Mouse (Mus musculus) MEL (cell line): ENCODE data around the gene Ugt1a2. TPM values are rescaled to one million over a fixed set of nuclear protein-coding genes. Genes with fewer than 3 reads are reported as not detected.

ENCODE experiments used
- DNase-seq: peaks from one replicate; pipeline ENCODE4 v3.0.0; 2011; ENCODE audit warnings: low read depth, low spot score
- H3K27ac ChIP-seq: 2 replicates; pipeline ENCODE4 v1.5.1; 2012; ENCODE audit warnings: low read depth, mild to moderate bottlenecking, control low read depth, low read length, moderate library complexity; ENCODE audit not compliant: control insufficient read depth
- H3K27me3 ChIP-seq, 2 experiments: fragments of 150-350 bp in 1 of 2; sonication (generic) in 1 of 2; 2 replicates each; pipeline ENCODE4 v1.6.1; 2012; ENCODE audit warnings: low read length in 2 of 2, mild to moderate bottlenecking in 2 of 2, improper control_type of control experiment in 1 of 2, moderate library complexity in 1 of 2; ENCODE audit not compliant: insufficient read depth in 2 of 2, control insufficient read depth in 1 of 2
- H3K36me3 ChIP-seq, 2 experiments: 2 replicates each; pipeline ENCODE4 v1.6.1; 2012 to 2014; ENCODE audit warnings: low read length in 2 of 2, improper control_type of control experiment in 1 of 2, inconsistent platforms in 1 of 2, mild to moderate bottlenecking in 1 of 2; ENCODE audit not compliant: insufficient read depth in 2 of 2, control insufficient read depth in 1 of 2
- H3K4me1 ChIP-seq, 2 experiments: fragments of 150-350 bp in 1 of 2; sonication (generic) in 1 of 2; 2 replicates each; pipeline ENCODE4 v1.6.1; 2012; ENCODE audit warnings: low read length in 2 of 2, improper control_type of control experiment in 1 of 2, mild to moderate bottlenecking in 1 of 2; ENCODE audit not compliant: insufficient read depth in 2 of 2, control insufficient read depth in 1 of 2
- H3K4me3 ChIP-seq, 2 experiments: fragments of 150-350 bp in 1 of 2; sonication (generic) in 1 of 2; 2 replicates each; pipeline ENCODE4 v1.5.1; 2012; ENCODE audit warnings: low read depth in 2 of 2, low read length in 2 of 2, mild to moderate bottlenecking in 2 of 2, moderate library complexity in 2 of 2, control low read depth in 1 of 2, improper control_type of control experiment in 1 of 2; ENCODE audit not compliant: control insufficient read depth in 1 of 2, insufficient read depth in 1 of 2
- H3K79me2 ChIP-seq: 2 replicates; pipeline ENCODE4 v1.6.1; 2012; ENCODE audit warnings: mild to moderate bottlenecking, low read length, moderate library complexity; ENCODE audit not compliant: control insufficient read depth, poor library complexity, insufficient read depth
- H3K9ac ChIP-seq: 2 replicates; pipeline ENCODE4 v1.6.1; 2012; ENCODE audit warnings: low read depth, mild to moderate bottlenecking, control low read depth, low read length, moderate library complexity; ENCODE audit not compliant: control insufficient read depth, poor library complexity, severe bottlenecking
- H3K9me3 ChIP-seq: fragments of 150-350 bp; sonication (generic); replicated peaks from 2 replicates; pipeline ENCODE4 v1.6.1; 2012; ENCODE audit warnings: mild to moderate bottlenecking, low read length, improper control_type of control experiment, moderate library complexity; ENCODE audit not compliant: insufficient read depth
- BHLHE40 ChIP-seq: IDR thresholded peaks from 2 replicates; pipeline ENCODE4 v1.6.1; 2012; ENCODE audit warnings: low read depth, mild to moderate bottlenecking, inconsistent platforms, low read length, improper control_type of control experiment, borderline replicate concordance
- CHD1 ChIP-seq: IDR thresholded peaks from 2 replicates; pipeline ENCODE4 v1.6.1; 2012; ENCODE audit warnings: low read depth, mild to moderate bottlenecking, inconsistent platforms, low read length, improper control_type of control experiment
- CTCF ChIP-seq, 3 experiments: IDR thresholded peaks in 2 of 3; conservative IDR thresholded peaks in 1 of 3; 2 replicates each; pipeline ENCODE4 v1.5.1; 2011 to 2012; ENCODE audit warnings: low read length in 3 of 3, low read depth in 2 of 3, mild to moderate bottlenecking in 2 of 3, improper control_type of control experiment in 1 of 3, inconsistent platforms in 1 of 3, mixed read lengths in 1 of 3, moderate library complexity in 1 of 3; ENCODE audit not compliant: control insufficient read depth in 1 of 3, insufficient read depth in 1 of 3, poor library complexity in 1 of 3, severe bottlenecking in 1 of 3
- ELF1 ChIP-seq: IDR thresholded peaks from 2 replicates; pipeline ENCODE4 v1.6.1; 2014; ENCODE audit warnings: low read depth, mild to moderate bottlenecking, inconsistent platforms, low read length, improper control_type of control experiment, moderate library complexity
- EP300 ChIP-seq, 2 experiments: IDR thresholded peaks; 2 replicates each; pipeline ENCODE4 v1.6.1; 2011; ENCODE audit warnings: improper control_type of control experiment in 2 of 2, low read length in 2 of 2, low read depth in 1 of 2, mild to moderate bottlenecking in 1 of 2
- ETS1 ChIP-seq: IDR thresholded peaks from 2 replicates; pipeline ENCODE4 v1.6.1; 2012; ENCODE audit warnings: low read depth, mild to moderate bottlenecking, inconsistent platforms, low read length, improper control_type of control experiment, moderate library complexity
- GATA1 ChIP-seq: IDR thresholded peaks from 2 replicates; pipeline ENCODE4 v1.6.1; 2011; ENCODE audit warnings: low read depth, low read length, improper control_type of control experiment
- HCFC1 ChIP-seq: IDR thresholded peaks from 2 replicates; pipeline ENCODE4 v1.6.1; 2012; ENCODE audit warnings: low read depth, mild to moderate bottlenecking, inconsistent platforms, low read length, improper control_type of control experiment, moderate library complexity
- MAFK ChIP-seq: IDR thresholded peaks from 2 replicates; pipeline ENCODE4 v1.6.1; 2011; ENCODE audit warnings: low read depth, mild to moderate bottlenecking, low read length, improper control_type of control experiment, borderline replicate concordance
- MEF2A ChIP-seq: IDR thresholded peaks from 2 replicates; pipeline ENCODE4 v1.6.1; 2014; ENCODE audit warnings: low read depth, mild to moderate bottlenecking, inconsistent platforms, low read length, improper control_type of control experiment; ENCODE audit not compliant: poor library complexity, insufficient replicate concordance, severe bottlenecking; ENCODE audit errors: extremely low read depth
- MXI1 ChIP-seq: IDR thresholded peaks from 2 replicates; pipeline ENCODE4 v1.6.1; 2011; ENCODE audit warnings: mild to moderate bottlenecking, low read depth, low read length, improper control_type of control experiment
- MYB ChIP-seq: IDR thresholded peaks from 2 replicates; pipeline ENCODE4 v1.6.1; 2011; ENCODE audit warnings: mild to moderate bottlenecking, low read depth, low read length, improper control_type of control experiment
- NELFE ChIP-seq: IDR thresholded peaks from 2 replicates; pipeline ENCODE4 v1.6.1; 2011; ENCODE audit warnings: low read depth, low read length, improper control_type of control experiment
- NRF1 ChIP-seq: IDR thresholded peaks from 2 replicates; pipeline ENCODE4 v1.6.1; 2014; ENCODE audit warnings: low read depth, mild to moderate bottlenecking, inconsistent platforms, low read length, improper control_type of control experiment, moderate library complexity; ENCODE audit not compliant: poor library complexity, insufficient read depth, severe bottlenecking
- POLR2AphosphoS5 ChIP-seq: IDR thresholded peaks from 2 replicates; pipeline ENCODE4 v1.6.1; 2012; ENCODE audit warnings: low read depth, borderline replicate concordance, mild to moderate bottlenecking, inconsistent platforms, low read length, moderate library complexity, mixed read lengths
- TAL1 ChIP-seq: IDR thresholded peaks from 2 replicates; pipeline ENCODE4 v1.6.1; 2012; ENCODE audit warnings: mild to moderate bottlenecking, inconsistent platforms, low read length, moderate library complexity, mixed read lengths
- TBP ChIP-seq: IDR thresholded peaks from 2 replicates; pipeline ENCODE4 v1.8.0; 2011; ENCODE audit warnings: low read depth, low read length, improper control_type of control experiment
- USF1 ChIP-seq: IDR thresholded peaks from 2 replicates; pipeline ENCODE4 v1.6.1; 2014; ENCODE audit warnings: low read depth, mild to moderate bottlenecking, inconsistent platforms, low read length, improper control_type of control experiment, moderate library complexity
- ZKSCAN1 ChIP-seq: IDR thresholded peaks from 2 replicates; pipeline ENCODE4 v1.6.1; 2012; ENCODE audit warnings: low read depth, mild to moderate bottlenecking, inconsistent platforms, low read length, improper control_type of control experiment, moderate library complexity
- polyA plus RNA-seq, 2 experiments: library from polyadenylated mRNA; stranded (reverse) in 1 of 2; unstranded in 1 of 2; fragments of >175 nt in 1 of 2; fragments of >200 nt in 1 of 2; gene quantifications; 2 replicates each; pipeline versions ENCODE4 v1.2.1 to v1.2.4; 2012; ENCODE audit warnings: low replicate concordance in 2 of 2, low read depth in 1 of 2; ENCODE audit not compliant: insufficient read length in 2 of 2, insufficient read depth in 1 of 2, missing spikeins in 1 of 2
- total RNA-seq: library from RNA; depleted of rRNA; stranded (reverse); fragments of 300-350 nt; gene quantifications from 2 replicates; pipeline ENCODE4 v1.2.3, GENCODE M21; 2012

Gene Ugt1a2
- total and polyA plus RNA-seq, 3 experiments, result not detected

DNA sequence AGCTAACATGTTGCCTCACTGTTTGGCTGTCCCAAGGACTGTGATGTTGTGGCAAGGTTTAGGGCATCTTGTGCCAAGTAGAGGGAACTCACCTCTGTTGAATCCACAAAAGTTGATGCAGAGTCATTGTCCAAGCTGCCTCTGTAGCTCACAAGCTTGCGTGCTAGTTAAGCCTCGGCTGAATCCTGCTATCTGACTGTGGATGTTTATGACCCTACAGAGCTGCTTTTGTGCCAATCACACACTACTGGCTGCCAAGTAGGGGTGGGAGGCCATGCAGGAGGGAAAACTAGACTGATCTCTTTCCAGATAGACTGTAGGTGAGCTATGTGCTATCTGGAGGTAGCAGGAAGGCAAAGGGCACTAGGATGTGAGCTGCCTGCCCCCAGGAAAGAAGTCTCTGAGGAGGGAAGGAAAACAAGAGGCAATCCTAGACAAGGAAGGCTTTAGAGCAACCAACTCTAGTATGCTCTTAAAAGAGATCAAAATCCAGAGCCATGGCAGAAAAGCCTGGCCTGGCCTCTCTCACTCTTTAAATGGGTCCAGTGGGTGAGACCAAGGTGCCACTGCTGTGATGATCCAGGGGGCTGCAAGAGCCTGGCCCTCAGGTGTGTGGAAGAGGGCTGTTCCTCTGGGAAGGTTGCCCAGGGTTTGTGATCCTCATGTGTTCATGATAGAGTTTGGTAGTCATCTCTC, 13.5 kb downstream of the Ugt1a2 start:
- no peak overlapping the region for H3K9ac ChIP-seq
- H3K79me2 ChIP-seq, result no peaks in the 10 kb centered on the region
- H3K4me1 ChIP-seq, result no peaks in the 10 kb centered on the region
- peak; percentile 13 for DNase-seq
- no peaks in the 10 kb centered on the region for H3K36me3 ChIP-seq
- H3K9me3 ChIP-seq, result no peaks in the 10 kb centered on the region
- H3K27me3 ChIP-seq, result no peaks in the 10 kb centered on the region
- TF ChIP-seq TAL1, result 0 out of 2 replicates have a peak, but pooled peaks have one; percentile 18
- TF ChIP-seq CHD1, result no peak
- H3K27ac ChIP-seq, result no peak overlapping the region
- H3K4me3 ChIP-seq, result no peak overlapping the region

DNA sequence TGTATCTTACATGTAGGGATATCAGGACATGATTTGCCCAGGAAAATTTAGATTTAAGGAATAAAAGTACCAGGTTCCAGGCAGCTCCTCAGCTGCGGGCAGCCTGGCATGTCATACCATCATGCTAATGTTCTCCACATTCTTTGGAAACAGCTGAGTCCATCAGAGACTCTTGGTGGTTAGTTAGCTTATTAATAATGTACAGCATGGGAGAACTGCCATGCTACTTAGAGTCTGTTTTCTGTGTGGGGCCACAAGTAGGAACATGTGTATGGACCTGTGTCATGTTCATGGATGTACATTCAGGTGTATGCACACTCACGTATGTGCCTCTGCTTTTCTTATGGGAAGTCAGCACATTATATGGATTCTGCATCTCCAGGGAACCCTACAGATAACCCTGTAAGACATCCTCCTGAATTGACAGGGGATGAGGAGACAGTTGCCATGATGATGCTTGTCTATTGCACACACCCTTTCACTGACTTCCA, 14.1 kb downstream of the Ugt1a2 start:
- Histone ChIP-seq H3K4me3 (no peak overlapping the region), H3K4me1 (no peaks in the 10 kb centered on the region), H3K27ac (no peak overlapping the region), H3K36me3 (no peaks in the 10 kb centered on the region), H3K27me3 (no peaks in the 10 kb centered on the region), H3K9ac (no peak overlapping the region), H3K9me3 (no peaks in the 10 kb centered on the region), H3K79me2 (no peaks in the 10 kb centered on the region)
- TF ChIP-seq CTCF (IDR thresholded peaks at IDR 0.05 in 2 of 3, conservative IDR thresholded peaks at IDR 0.05 in 1 of 3; ENCODE audit: control insufficient read depth in 1 of 3, insufficient read depth in 1 of 3, low read depth in 2 of 3, low read length in 3 of 3, poor library complexity in 1 of 3, severe bottlenecking in 1 of 3) (no peak), MYB (no peak), ETS1 (no peak), MEF2A (no peak), MXI1 (no peak), HCFC1 (no peak), ELF1 (no peak), ZKSCAN1 (no peak), USF1 (no peak), CHD1 (no peak), POLR2AphosphoS5 (no peak), MAFK (no peak), BHLHE40 (no peak), NRF1 (no peak), TBP (no peak), NELFE (no peak), GATA1 (no peak), EP300 (IDR thresholded peaks at IDR 0.05; ENCODE audit: low read depth in 1 of 2, low read length in 2 of 2) (no peak)
- peak; percentile 29 for DNase-seq
